ENCODE assay signal across 16 mouse cellular contexts in genomic region chr1:86696948-86697347, GRCm38 (mm10). TPM values are rescaled to one million over a fixed set of nuclear protein-coding genes. Genes with fewer than 3 reads are reported as not detected.
DNase-seq lines count a peak whose midpoint lies in the region; ATAC-seq and TF ChIP-seq lines count a peak whose summit lies in the region.
"Had no signal": no experiment of that assay in that cellular context is flagged by ENCODE, and none has a peak within 500 bp of the region (broad histone marks: within the 10 kb centered on the region; RNA-seq: fewer than 3 reads in every experiment).

No protein-coding gene starts in this region.

- TF ChIP-seq CTCF in spleen, adult 2 months (IDR thresholded peaks at IDR 0.05; ENCODE audit: extremely low read depth, insufficient read depth, insufficient read length, insufficient replicate concordance): peak; percentile 13; the same call in 1 of the 2 replicates

- no peak overlapping the region for H3K9ac ChIP-seq in forebrain, embryonic 12.5 days
- H3K9ac ChIP-seq: embryonic facial prominence, embryonic 15.5 days; neural tube, embryonic 12.5 days had no signal

- TF ChIP-seq POLR2A in spleen, adult 2 months (IDR thresholded peaks at IDR 0.05; ENCODE audit: low read depth, low read length): no peak

- H3K4me1 ChIP-seq in spleen, adult 2 months (ENCODE audit: control insufficient read depth, insufficient read depth, insufficient read length): no peaks in the 10 kb centered on the region
- no peaks in the 10 kb centered on the region for H3K4me1 ChIP-seq in forebrain, embryonic 12.5 days
- H3K4me1 ChIP-seq: embryonic facial prominence, embryonic 15.5 days; neural tube, embryonic 12.5 days had no signal

- no peaks in the 10 kb centered on the region for H3K36me3 ChIP-seq in spleen, adult 2 months (ENCODE audit: control insufficient read depth, insufficient read depth, low read length)
- no peaks in the 10 kb centered on the region for H3K36me3 ChIP-seq in forebrain, embryonic 12.5 days (replicated peaks)
- H3K36me3 ChIP-seq: embryonic facial prominence, embryonic 15.5 days; neural tube, embryonic 12.5 days had no signal

- H3K9me3 ChIP-seq in forebrain, embryonic 12.5 days: no peaks in the 10 kb centered on the region
- H3K9me3 ChIP-seq: embryonic facial prominence, embryonic 15.5 days; neural tube, embryonic 12.5 days had no signal

- H3K27me3 ChIP-seq in spleen, adult 2 months (ENCODE audit: control insufficient read depth, insufficient read depth, low read length): no peaks in the 10 kb centered on the region
- H3K27me3 ChIP-seq in forebrain, embryonic 12.5 days: no peaks in the 10 kb centered on the region
- H3K27me3 ChIP-seq: embryonic facial prominence, embryonic 15.5 days; neural tube, embryonic 12.5 days had no signal

- no peak for ATAC-seq in forebrain, embryonic 12.5 days (ENCODE audit: low FRiP score)

- no peak overlapping the region for H3K4me3 ChIP-seq in spleen, adult 2 months (ENCODE audit: extremely low read depth, insufficient read depth, insufficient read length)
- no peak overlapping the region for H3K4me3 ChIP-seq in forebrain, embryonic 12.5 days (replicated peaks)
- H3K4me3 ChIP-seq: embryonic facial prominence, embryonic 15.5 days; megakaryocyte, embryonic 14.5 days; neural tube, embryonic 12.5 days had no signal

- no peak overlapping the region for H3K27ac ChIP-seq in spleen, adult 2 months (ENCODE audit: insufficient read depth, low read length)
- no peak overlapping the region for H3K27ac ChIP-seq in forebrain, embryonic 12.5 days
- H3K27ac ChIP-seq: embryonic facial prominence, embryonic 15.5 days; neural tube, embryonic 12.5 days had no signal

- peak; percentile 13 for DNase-seq in embryo, embryonic 10.5 days (ENCODE audit: low spot score)
- no peak for DNase-seq in embryo, embryonic 11 days
- no peak for DNase-seq in spleen, adult 2 months (ENCODE audit: low read depth in 1 of 2, low spot score in 2 of 2)
- no peak for DNase-seq in spleen, adult 12 weeks (ENCODE audit: low spot score)
- peak; percentile 6 for DNase-seq in lung, postnatal 10 days
- no peak for DNase-seq in frontal cortex, postnatal 10 days (ENCODE audit: low spot score in 2 of 2)
- no peak for DNase-seq in frontal cortex, adult 2 months (ENCODE audit: extremely low spot score in 1 of 2, low spot score in 1 of 2)
- DNase-seq: gastrocnemius, postnatal 14 days; heart, postnatal 10 days; kidney, adult 11 months; right cerebral cortex, postnatal 25 days had no signal

- no peak overlapping the region for H3K4me2 ChIP-seq in forebrain, embryonic 12.5 days
- H3K4me2 ChIP-seq: embryonic facial prominence, embryonic 15.5 days; neural tube, embryonic 12.5 days had no signal

- WGBS in spleen, adult 2 months: 46% methylated on average over 7 of the region's 7 CpGs
- 55% methylated on average over 7 of the region's 7 CpGs for WGBS in forebrain, embryonic 12.5 days

RNA-seq across cellular contexts. Expression of gene Dis3l2, which starts 6.7 kb away (rescaled TPM):
- 8.8 and 11.0 TPM in 2 replicates for polyA plus RNA-seq in spleen, adult 2 months (2012; rRNA removed)
- polyA plus RNA-seq in forebrain, embryonic 12.5 days (2016; fragmentation: Nextera tagmentation; extraction: Ambion mirVana): 40.7 and 41.7 TPM in 2 replicates
- polyA plus RNA-seq in frontal cortex, adult 2 months (2012; rRNA removed): 21.7 and 22.7 TPM in 2 replicates

RNA-seq across cellular contexts. Expression of gene Nppc, which starts 26.6 kb away (rescaled TPM):
- polyA plus RNA-seq in spleen, adult 2 months (2012; rRNA removed): not detected in 2 replicates
- 0.83 and 1.6 TPM in 2 replicates for polyA plus RNA-seq in forebrain, embryonic 12.5 days (2016; fragmentation: Nextera tagmentation; extraction: Ambion mirVana)
- polyA plus RNA-seq in frontal cortex, adult 2 months (2012; rRNA removed): 6.8 and 11.4 TPM in 2 replicates
- polyA plus RNA-seq: C2C12 had no signal

Comparison
In these comparisons a context has a peak if more than half of its experiments do, and no peak if none do; other contexts are left out.
1. DNase-seq: peak in embryo, embryonic 10.5 days (single experiment) and lung, postnatal 10 days (single experiment); none in embryo, embryonic 11 days (single experiment), spleen, adult 2 months (0 of 2), spleen, adult 12 weeks (single experiment), frontal cortex, postnatal 10 days (0 of 2) and frontal cortex, adult 2 months (0 of 2).